ENCODE assay signal across 15 mouse cellular contexts in genomic region chr1:152724286-152724685, GRCm38 (mm10). TPM values are rescaled to one million over a fixed set of nuclear protein-coding genes. Genes with fewer than 3 reads are reported as not detected.
DNase-seq lines count a peak whose midpoint lies in the region; ATAC-seq and TF ChIP-seq lines count a peak whose summit lies in the region.
"Had no signal": no experiment of that assay in that cellular context is flagged by ENCODE, and none has a peak within 500 bp of the region (broad histone marks: within the 10 kb centered on the region; RNA-seq: fewer than 3 reads in every experiment).

No protein-coding gene starts in this region.

- H3K4me1 ChIP-seq in cerebellum, adult 2 months (ENCODE audit: control insufficient read depth, insufficient read depth, low read length) = no peaks in the 10 kb centered on the region
- H3K4me1 ChIP-seq: forebrain, embryonic 15.5 days had no signal

- H3K4me3 ChIP-seq in cerebellum, adult 2 months (replicated peaks; ENCODE audit: insufficient read depth, low read depth, low read length) = no peak overlapping the region
- H3K4me3 ChIP-seq: forebrain, embryonic 15.5 days; heart, embryonic 13.5 days; myocyte had no signal

- no peak for TF ChIP-seq POLR2A in cerebellum, adult 2 months (IDR thresholded peaks at IDR 0.05; ENCODE audit: borderline replicate concordance, insufficient read depth, low read length)

- ATAC-seq in erythroblast, adult 5-6 weeks (replicated peaks; ENCODE audit: low FRiP score, poor library complexity, severe bottlenecking) = peak; percentile 72; the same call in 1 of the 2 replicates
- ATAC-seq: forebrain, embryonic 15.5 days; hindbrain, postnatal 0 days had no signal

- TF ChIP-seq CTCF in cerebellum, adult 2 months (IDR thresholded peaks at IDR 0.05; ENCODE audit: borderline replicate concordance, insufficient read depth, low read depth, low read length) = no peak

- no peaks in the 10 kb centered on the region for H3K27me3 ChIP-seq in cerebellum, adult 2 months (ENCODE audit: control insufficient read depth, insufficient read depth, low read length)
- H3K27me3 ChIP-seq: forebrain, embryonic 15.5 days; heart, embryonic 13.5 days had no signal

- DNase-seq in kidney, adult 9 months = peak; percentile 39
- no peak for DNase-seq in kidney, postnatal 4 days
- DNase-seq in 416B (ENCODE audit: low read depth) (peak; percentile 64), ES-CJ7 (ENCODE audit: low read depth, low spot score) (peak; percentile 67)
- DNase-seq in adrenal gland, postnatal 25 days = no peak
- DNase-seq in cerebellum, adult 2 months = no peak
- DNase-seq: cerebellum, postnatal 25 days; lung, adult 18-20 months; right cerebral cortex, adult 18-20 months had no signal

- no peak overlapping the region for H3K27ac ChIP-seq in cerebellum, adult 2 months (ENCODE audit: insufficient read depth, low read length)
- H3K27ac ChIP-seq: forebrain, embryonic 15.5 days; heart, embryonic 13.5 days; hindbrain, postnatal 0 days had no signal

RNA-seq across cellular contexts. Expression of gene Apobec4, which starts 26.1 kb away (rescaled TPM):
- total RNA-seq in erythroblast, adult 5-6 weeks (2015; ENCODE audit: low replicate concordance) = not detected in 2 replicates
- 0.51 TPM in 1 of 2 replicates, not detected in the other for total RNA-seq in erythroblast, adult 5-6 weeks (2017; ENCODE audit: low replicate concordance)
- not detected in 2 replicates for total RNA-seq in adrenal gland, postnatal 25 days (2021)
- polyA plus RNA-seq in cerebellum, adult 2 months (2012; rRNA removed) = not detected in 2 replicates
- total RNA-seq: hindbrain, postnatal 0 days; layer of hippocampus, postnatal 25 days had no signal
- polyA plus RNA-seq: forebrain, embryonic 15.5 days; heart, embryonic 13.5 days; hindbrain, postnatal 0 days; myocyte had no signal

RNA-seq across cellular contexts. Expression of gene Rgl1, which starts 41.9 kb away (rescaled TPM):
- 5.8 and 13.6 TPM in 2 replicates for total RNA-seq in erythroblast, adult 5-6 weeks (2015; ENCODE audit: low replicate concordance)
- total RNA-seq in erythroblast, adult 5-6 weeks (2017; ENCODE audit: low replicate concordance) = 14.4 and 46.6 TPM in 2 replicates
- total RNA-seq in adrenal gland, postnatal 25 days (2021) = 18.2 and 31.1 TPM in 2 replicates
- 22.4 and 24.4 TPM in 2 replicates for polyA plus RNA-seq in cerebellum, adult 2 months (2012; rRNA removed)

RNA-seq across cellular contexts. Expression of gene Arpc5, which starts 42.1 kb away (rescaled TPM):
- 170 and 173 TPM in 2 replicates for total RNA-seq in erythroblast, adult 5-6 weeks (2015; ENCODE audit: low replicate concordance)
- 68.9 and 74.2 TPM in 2 replicates for total RNA-seq in erythroblast, adult 5-6 weeks (2017; ENCODE audit: low replicate concordance)
- total RNA-seq in adrenal gland, postnatal 25 days (2021) = 111 and 124 TPM in 2 replicates
- 71.3 and 72.0 TPM in 2 replicates for polyA plus RNA-seq in cerebellum, adult 2 months (2012; rRNA removed)

Comparison
In these comparisons a context has a peak if more than half of its experiments do, and no peak if none do; other contexts are left out.
1. DNase-seq: peak in kidney, adult 9 months (single experiment), 416B (single experiment) and ES-CJ7 (single experiment); none in kidney, postnatal 4 days (0 of 2), adrenal gland, postnatal 25 days (single experiment) and cerebellum, adult 2 months (0 of 2).